Mouse (Mus musculus) thymus, adult 2 months (tissue): ENCODE results near the gene Prpf38b. TPM values are rescaled to one million over a fixed set of nuclear protein-coding genes. Genes with fewer than 3 reads are reported as not detected.

ENCODE experiments used
- DNase-seq: peaks from one replicate; pipeline ENCODE4 v3.0.0; 2021
- H3K27ac ChIP-seq: fragments of 200-500 bp; 2 replicates; pipeline ENCODE4 v1.5.1; 2012; ENCODE audit warnings: low read length, control low read depth; ENCODE audit not compliant: control insufficient read depth, insufficient read depth
- H3K27me3 ChIP-seq: fragments of 200-500 bp; 2 replicates; pipeline ENCODE4 v1.6.1; 2012; ENCODE audit warnings: mild to moderate bottlenecking, low read length, moderate library complexity, mixed read lengths; ENCODE audit not compliant: control insufficient read depth, insufficient read depth
- H3K36me3 ChIP-seq: fragments of 200-500 bp; 2 replicates; pipeline ENCODE4 v1.6.1; 2012; ENCODE audit warnings: mild to moderate bottlenecking, low read length, moderate library complexity; ENCODE audit not compliant: control insufficient read depth, insufficient read depth
- H3K4me1 ChIP-seq: fragments of 200-500 bp; replicated peaks from 2 replicates; pipeline ENCODE4 v1.6.1; 2012; ENCODE audit warnings: low read length; ENCODE audit not compliant: control insufficient read depth, insufficient read depth
- H3K4me3 ChIP-seq: fragments of 200-500 bp; 2 replicates; pipeline ENCODE4 v1.5.1; 2012; ENCODE audit warnings: mild to moderate bottlenecking, low read length, control low read depth, moderate library complexity; ENCODE audit not compliant: control insufficient read depth, insufficient read depth
- CTCF ChIP-seq: fragments of 200-500 bp; IDR thresholded peaks from 2 replicates; pipeline ENCODE4 v1.5.1; 2012; ENCODE audit warnings: mild to moderate bottlenecking, control low read depth, low read length, moderate library complexity, borderline replicate concordance; ENCODE audit not compliant: control insufficient read depth, poor library complexity, insufficient read depth; ENCODE audit errors: extremely low read depth
- POLR2A ChIP-seq: fragments of 200-500 bp; IDR thresholded peaks from 2 replicates; pipeline ENCODE4 v1.6.1; 2012; ENCODE audit warnings: mild to moderate bottlenecking, low read length, control low read depth, moderate library complexity; ENCODE audit not compliant: control insufficient read depth, poor library complexity, insufficient read depth; ENCODE audit errors: extremely low read depth
- WGBS: fragments of 180-500 bp; shearing (Covaris S2); methylation state at CpG from one replicate; pipeline ENCODE4 v1.1.7; 2018; 5-methylcytosine and 5-hydroxymethylcytosine counted together
- polyA plus RNA-seq: library from polyadenylated mRNA; depleted of rRNA; stranded (reverse); fragments of >200 nt; gene quantifications from 2 replicates; pipeline ENCODE4 v1.2.3, GENCODE M21; 2012

Gene Prpf38b
- polyA plus RNA-seq, 1 experiment: 141 TPM

GRCm38 (mm10) chr3:108892914-108893313 is 18.6 kb downstream of the Prpf38b start:
- H3K4me1 ChIP-seq: no peaks in the 10 kb centered on the region
- DNase-seq: no peak
- TF ChIP-seq POLR2A (no peak), CTCF (no peak)
- no peaks in the 10 kb centered on the region for H3K27me3 ChIP-seq
- no peak overlapping the region for H3K27ac ChIP-seq
- 78% methylated on average over 4 of the region's 4 CpGs for WGBS
- no peaks in the 10 kb centered on the region for H3K36me3 ChIP-seq
- H3K4me3 ChIP-seq: no peak overlapping the region

GRCm38 (mm10) chr3:108892080-108892479 is 19.4 kb downstream of the Prpf38b start:
- no peak for TF ChIP-seq CTCF
- TF ChIP-seq POLR2A: no peak
- no peaks in the 10 kb centered on the region for H3K36me3 ChIP-seq
- no peak overlapping the region for H3K27ac ChIP-seq
- DNase-seq: no peak
- no peaks in the 10 kb centered on the region for H3K4me1 ChIP-seq
- 89% methylated on average over 1 of the region's 1 CpGs for WGBS
- H3K27me3 ChIP-seq: no peaks in the 10 kb centered on the region
- no peak overlapping the region for H3K4me3 ChIP-seq

- DNase-seq: no peak
- Histone ChIP-seq H3K4me1 (peaks cover 7% of the 10 kb centered on the region), H3K36me3 (no peaks in the 10 kb centered on the region), H3K27ac (no peak within 1 kb of the TSS), H3K4me3 (no peak within 1 kb of the TSS), H3K27me3 (no peaks in the 10 kb centered on the region)
- 94% methylated on average over 1 of the region's 1 CpGs for WGBS
- TF ChIP-seq CTCF (no peak), POLR2A (no peak)
Observed at GRCm38 (mm10) chr3:108889908-108890307, 21.6 kb downstream of the Prpf38b start, which contains the start of gene Fndc7. Fndc7 (minus strand) TSS chr3:108890008.

GRCm38 (mm10) chr3:108887618-108887975 is 23.9 kb downstream of the Prpf38b start:
- no peaks in the 10 kb centered on the region for H3K27me3 ChIP-seq
- no peak for DNase-seq
- H3K36me3 ChIP-seq: no peaks in the 10 kb centered on the region
- 97% methylated on average over 3 of the region's 3 CpGs for WGBS
- no peak overlapping the region for H3K4me3 ChIP-seq
- peaks cover 7% of the 10 kb centered on the region for H3K4me1 ChIP-seq
- no peak overlapping the region for H3K27ac ChIP-seq
- no peak for TF ChIP-seq POLR2A
- no peak for TF ChIP-seq CTCF

GRCm38 (mm10) chr3:108886934-108887617 is 24.5 kb downstream of the Prpf38b start:
- Histone ChIP-seq H3K27ac (no peak overlapping the region), H3K36me3 (no peaks in the 10 kb centered on the region), H3K27me3 (no peaks in the 10 kb centered on the region), H3K4me3 (no peak overlapping the region), H3K4me1 (peaks cover 7% of the 10 kb centered on the region)
- TF ChIP-seq POLR2A (no peak), CTCF (no peak)
- DNase-seq: no peak
- WGBS: 78% methylated on average over 12 of the region's 12 CpGs

GRCm38 (mm10) chr3:108885686-108886530 is 25.6 kb downstream of the Prpf38b start:
- TF ChIP-seq CTCF (no peak), POLR2A (no peak)
- H3K36me3 ChIP-seq: no peaks in the 10 kb centered on the region
- H3K27me3 ChIP-seq: no peaks in the 10 kb centered on the region
- H3K4me1 ChIP-seq: peaks cover 12% of the 10 kb centered on the region
- DNase-seq: no peak
- 33% methylated on average over 9 of the region's 9 CpGs for WGBS
- H3K27ac ChIP-seq: no peak overlapping the region
- no peak overlapping the region for H3K4me3 ChIP-seq

GRCm38 (mm10) chr3:108884706-108885289 is 26.7 kb downstream of the Prpf38b start:
- no peaks in the 10 kb centered on the region for H3K27me3 ChIP-seq
- no peak overlapping the region for H3K4me3 ChIP-seq
- H3K4me1 ChIP-seq: peaks cover 20% of the 10 kb centered on the region
- H3K36me3 ChIP-seq: no peaks in the 10 kb centered on the region
- no peak overlapping the region for H3K27ac ChIP-seq
- DNase-seq: no peak
- no peak for TF ChIP-seq POLR2A
- 51% methylated on average over 8 of the region's 8 CpGs for WGBS
